ENCODE assay signal across 17 mouse cellular contexts in the genomic region with DNA sequence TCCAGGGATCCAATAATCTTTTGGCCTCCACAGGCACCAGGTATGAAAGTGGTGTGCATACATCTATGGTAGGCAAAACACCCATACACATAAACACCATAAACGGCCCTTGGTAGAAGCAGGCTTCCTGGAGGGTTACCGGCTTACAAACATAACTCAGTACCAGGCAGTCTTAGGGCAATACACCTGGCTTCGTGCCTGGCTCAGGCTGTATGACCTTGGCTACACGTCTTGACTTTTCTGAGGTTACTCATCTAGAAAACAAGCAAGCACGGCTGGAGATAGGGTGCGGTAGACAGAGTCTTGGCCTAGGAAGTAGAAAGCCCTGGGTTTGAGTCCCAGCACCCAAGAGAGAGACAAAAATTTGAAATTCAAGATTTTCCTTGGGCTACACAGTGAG. TPM values are rescaled to one million over a fixed set of nuclear protein-coding genes. Genes with fewer than 3 reads are reported as not detected.
DNase-seq lines count a peak whose midpoint lies in the region; ATAC-seq and TF ChIP-seq lines count a peak whose summit lies in the region.
"Had no signal": no experiment of that assay in that cellular context is flagged by ENCODE, and none has a peak within 500 bp of the region (broad histone marks: within the 10 kb centered on the region; RNA-seq: fewer than 3 reads in every experiment).

No protein-coding gene starts in this region.

- no peak for DNase-seq in forebrain, embryonic 10.5 days (ENCODE audit: extremely low spot score, low spot score)
- DNase-seq in forebrain, embryonic 14.5 days (ENCODE audit: low spot score) = no peak
- no peak for DNase-seq in hindbrain, postnatal 0 days (ENCODE audit: low spot score)
- DNase-seq in hindbrain, embryonic 11.5 days (ENCODE audit: low spot score) = no peak
- no peak for DNase-seq in layer of hippocampus, adult 2 months (ENCODE audit: low spot score in 2 of 2)
- DNase-seq in layer of hippocampus, adult 9-11 months = no peak
- no peak for DNase-seq in stomach, postnatal 0 days (ENCODE audit: low spot score)
- DNase-seq: cerebellum, adult 18-20 months; cerebellum, postnatal 36 days; gastrocnemius, postnatal 10 days; heart, adult 2 months; heart, postnatal 36 days; lung, adult 18-20 months; thymus, postnatal 36 days had no signal

- peaks cover 13% of the 10 kb centered on the region; the same call in 1 of the 2 replicates for H3K27me3 ChIP-seq in forebrain, embryonic 10.5 days (ENCODE audit: poor library complexity, severe bottlenecking)
- H3K27me3 ChIP-seq in forebrain, embryonic 14.5 days (replicated peaks; ENCODE audit: control insufficient read depth, insufficient read depth, low read length) = no peaks in the 10 kb centered on the region
- no peaks in the 10 kb centered on the region for H3K27me3 ChIP-seq in hindbrain, postnatal 0 days (ENCODE audit: insufficient read depth, low read length)
- H3K27me3 ChIP-seq in hindbrain, embryonic 11.5 days (ENCODE audit: control insufficient read depth, insufficient read depth, low read length) = no peaks in the 10 kb centered on the region
- H3K27me3 ChIP-seq in stomach, postnatal 0 days (ENCODE audit: control insufficient read depth, insufficient read depth, low read length) = peaks cover 2% of the 10 kb centered on the region; the same call in 1 of the 2 replicates

- no peak overlapping the region for H3K4me2 ChIP-seq in forebrain, embryonic 14.5 days (ENCODE audit: low read length)
- no peak overlapping the region for H3K4me2 ChIP-seq in hindbrain, postnatal 0 days (ENCODE audit: low read depth, low read length)
- H3K4me2 ChIP-seq in hindbrain, embryonic 11.5 days (replicated peaks; ENCODE audit: low read depth, low read length) = no peak overlapping the region
- no peak overlapping the region for H3K4me2 ChIP-seq in stomach, postnatal 0 days (replicated peaks; ENCODE audit: low read depth)
- H3K4me2 ChIP-seq: liver, embryonic 11.5 days had no signal

- TF ChIP-seq EP300 in stomach, postnatal 0 days (optimal IDR thresholded peaks at IDR 0.05) = no peak

- 92% methylated on average over 6 of the region's 6 CpGs for WGBS in forebrain, embryonic 10.5 days
- WGBS in forebrain, embryonic 14.5 days = 86% methylated on average over 6 of the region's 6 CpGs
- WGBS in hindbrain, postnatal 0 days = 60% methylated on average over 6 of the region's 6 CpGs
- WGBS in hindbrain, embryonic 11.5 days = 83% methylated on average over 6 of the region's 6 CpGs
- WGBS in stomach, postnatal 0 days = 54% methylated on average over 6 of the region's 6 CpGs

- H3K36me3 ChIP-seq in forebrain, embryonic 10.5 days (replicated peaks) = peaks cover 40% of the 10 kb centered on the region
- peaks cover 27% of the 10 kb centered on the region for H3K36me3 ChIP-seq in forebrain, embryonic 14.5 days (ENCODE audit: control insufficient read depth, insufficient read depth, low read length)
- H3K36me3 ChIP-seq in hindbrain, postnatal 0 days (ENCODE audit: insufficient read depth, low read length) = no peaks in the 10 kb centered on the region
- no peaks in the 10 kb centered on the region for H3K36me3 ChIP-seq in hindbrain, embryonic 11.5 days (ENCODE audit: control insufficient read depth, insufficient read depth, low read length)
- H3K36me3 ChIP-seq in stomach, postnatal 0 days (ENCODE audit: control insufficient read depth, insufficient read depth, low read length) = peaks cover 17% of the 10 kb centered on the region

- no peak overlapping the region for H3K9ac ChIP-seq in forebrain, embryonic 14.5 days (ENCODE audit: low read length)
- H3K9ac ChIP-seq in hindbrain, postnatal 0 days (replicated peaks; ENCODE audit: low read length) = no peak overlapping the region; the same call in 1 of the 2 replicates
- no peak overlapping the region for H3K9ac ChIP-seq in hindbrain, embryonic 11.5 days (ENCODE audit: low read depth, low read length)
- no peak overlapping the region for H3K9ac ChIP-seq in stomach, postnatal 0 days (ENCODE audit: low read length)

- peak overlapping the region; percentile 59 for H3K27ac ChIP-seq in forebrain, embryonic 10.5 days
- H3K27ac ChIP-seq in forebrain, embryonic 14.5 days (ENCODE audit: low read depth, low read length) = no peak overlapping the region
- peak overlapping the region; percentile 48; the same call in 1 of the 2 replicates for H3K27ac ChIP-seq in hindbrain, postnatal 0 days
- H3K27ac ChIP-seq in hindbrain, embryonic 11.5 days (ENCODE audit: low read depth, low read length) = no peak overlapping the region
- H3K27ac ChIP-seq in layer of hippocampus, adult 2 months = peak overlapping the region; percentile 86
- H3K27ac ChIP-seq in stomach, postnatal 0 days (replicated peaks) = 0 out of 2 replicates have a peak overlapping the region, but pooled peaks have one; percentile 40
- H3K27ac ChIP-seq: heart, adult 2 months; kidney, postnatal 0 days had no signal

- ATAC-seq in forebrain, embryonic 14.5 days = no peak
- no peak for ATAC-seq in hindbrain, postnatal 0 days
- ATAC-seq in hindbrain, embryonic 11.5 days (ENCODE audit: low FRiP score) = no peak
- ATAC-seq in stomach, postnatal 0 days (ENCODE audit: low FRiP score, low TSS enrichment) = no peak

- no peak overlapping the region for H3K4me3 ChIP-seq in forebrain, embryonic 10.5 days
- H3K4me3 ChIP-seq in forebrain, embryonic 14.5 days (ENCODE audit: low read depth, low read length) = no peak overlapping the region
- H3K4me3 ChIP-seq in hindbrain, postnatal 0 days (ENCODE audit: low read length) = no peak overlapping the region
- H3K4me3 ChIP-seq in hindbrain, embryonic 11.5 days (ENCODE audit: low read depth, low read length) = no peak overlapping the region
- H3K4me3 ChIP-seq in layer of hippocampus, adult 2 months = no peak overlapping the region
- H3K4me3 ChIP-seq in stomach, postnatal 0 days (ENCODE audit: low read depth, low read length) = no peak overlapping the region
- H3K4me3 ChIP-seq: heart, adult 2 months; megakaryocyte, embryonic 14.5 days had no signal

- peaks cover 37% of the 10 kb centered on the region for H3K4me1 ChIP-seq in forebrain, embryonic 10.5 days
- peaks cover 25% of the 10 kb centered on the region for H3K4me1 ChIP-seq in forebrain, embryonic 14.5 days (ENCODE audit: control insufficient read depth, insufficient read depth, low read length)
- peaks cover 16% of the 10 kb centered on the region for H3K4me1 ChIP-seq in hindbrain, postnatal 0 days (ENCODE audit: insufficient read depth, low read length)
- H3K4me1 ChIP-seq in hindbrain, embryonic 11.5 days (replicated peaks; ENCODE audit: control insufficient read depth, insufficient read depth, low read length) = peaks cover 9% of the 10 kb centered on the region; the same call in 1 of the 2 replicates
- H3K4me1 ChIP-seq in stomach, postnatal 0 days (replicated peaks; ENCODE audit: control insufficient read depth, insufficient read depth) = no peaks in the 10 kb centered on the region

- TF ChIP-seq CTCF in hindbrain, postnatal 0 days (IDR thresholded peaks at IDR 0.05; ENCODE audit: low read depth) = no peak
- no peak for TF ChIP-seq CTCF in layer of hippocampus, adult 2 months (conservative IDR thresholded peaks at IDR 0.05)
- TF ChIP-seq CTCF in stomach, postnatal 0 days (IDR thresholded peaks at IDR 0.05; ENCODE audit: low read depth) = no peak

- H3K9me3 ChIP-seq in forebrain, embryonic 10.5 days = no peaks in the 10 kb centered on the region
- no peaks in the 10 kb centered on the region for H3K9me3 ChIP-seq in forebrain, embryonic 14.5 days (replicated peaks; ENCODE audit: control insufficient read depth, low read length)
- no peaks in the 10 kb centered on the region for H3K9me3 ChIP-seq in hindbrain, postnatal 0 days (ENCODE audit: low read length)
- H3K9me3 ChIP-seq in hindbrain, embryonic 11.5 days (ENCODE audit: control insufficient read depth, low read length) = no peaks in the 10 kb centered on the region
- H3K9me3 ChIP-seq in stomach, postnatal 0 days (ENCODE audit: control insufficient read depth, low read length) = no peaks in the 10 kb centered on the region
- H3K9me3 ChIP-seq: megakaryocyte, embryonic 14.5 days had no signal

RNA-seq across cellular contexts. Expression of a gene that starts 8.8 kb away (rescaled TPM):
- polyA plus RNA-seq in forebrain, embryonic 10.5 days (2016; fragmentation: Nextera tagmentation; extraction: Ambion mirVana) = 346 and 355 TPM in 2 replicates
- 396 and 523 TPM in 2 replicates for polyA plus RNA-seq in forebrain, embryonic 14.5 days (2014; fragmentation: Nextera tagmentation; extraction: Ambion mirVana)
- total RNA-seq in hindbrain, postnatal 0 days (2014; rRNA removed) = 442 and 446 TPM in 2 replicates
- 369 and 371 TPM in 2 replicates for polyA plus RNA-seq in hindbrain, postnatal 0 days (2015; fragmentation: Nextera tagmentation; extraction: Ambion mirVana)
- polyA plus RNA-seq in hindbrain, embryonic 11.5 days (2014; fragmentation: Nextera tagmentation; extraction: Ambion mirVana) = 277 and 314 TPM in 2 replicates
- total RNA-seq in layer of hippocampus, adult 2 months (2021) = 100 to 1,000 TPM; 396 to 403 TPM
- polyA plus RNA-seq in stomach, postnatal 0 days (2015; fragmentation: Nextera tagmentation; extraction: Ambion mirVana) = 39.3 and 40.4 TPM in 2 replicates

RNA-seq across cellular contexts. Expression of a gene that starts 16.8 kb away (rescaled TPM):
- 200 and 209 TPM in 2 replicates for polyA plus RNA-seq in forebrain, embryonic 10.5 days (2016; fragmentation: Nextera tagmentation; extraction: Ambion mirVana)
- 124 and 127 TPM in 2 replicates for polyA plus RNA-seq in forebrain, embryonic 14.5 days (2014; fragmentation: Nextera tagmentation; extraction: Ambion mirVana)
- total RNA-seq in hindbrain, postnatal 0 days (2014; rRNA removed) = 43.4 and 49.9 TPM in 2 replicates
- polyA plus RNA-seq in hindbrain, postnatal 0 days (2015; fragmentation: Nextera tagmentation; extraction: Ambion mirVana) = 133 TPM in 2 replicates
- polyA plus RNA-seq in hindbrain, embryonic 11.5 days (2014; fragmentation: Nextera tagmentation; extraction: Ambion mirVana) = 135 and 152 TPM in 2 replicates
- 10 to 100 TPM; 97.4 to 99.9 TPM for total RNA-seq in layer of hippocampus, adult 2 months (2021)
- polyA plus RNA-seq in stomach, postnatal 0 days (2015; fragmentation: Nextera tagmentation; extraction: Ambion mirVana) = 174 and 193 TPM in 2 replicates

RNA-seq across cellular contexts. Expression of a gene that starts 32.4 kb away (rescaled TPM):
- 3.3 and 4.2 TPM in 2 replicates for polyA plus RNA-seq in forebrain, embryonic 10.5 days (2016; fragmentation: Nextera tagmentation; extraction: Ambion mirVana)
- polyA plus RNA-seq in forebrain, embryonic 14.5 days (2014; fragmentation: Nextera tagmentation; extraction: Ambion mirVana) = 1.4 and 2.9 TPM in 2 replicates
- total RNA-seq in hindbrain, postnatal 0 days (2014; rRNA removed) = 4.7 and 5.2 TPM in 2 replicates
- polyA plus RNA-seq in hindbrain, postnatal 0 days (2015; fragmentation: Nextera tagmentation; extraction: Ambion mirVana) = 1.1 and 1.6 TPM in 2 replicates
- 2.2 and 2.8 TPM in 2 replicates for polyA plus RNA-seq in hindbrain, embryonic 11.5 days (2014; fragmentation: Nextera tagmentation; extraction: Ambion mirVana)
- 10 to 100 TPM; 12.2 to 13.7 TPM for total RNA-seq in layer of hippocampus, adult 2 months (2021)
- 1.0 and 1.3 TPM in 2 replicates for polyA plus RNA-seq in stomach, postnatal 0 days (2015; fragmentation: Nextera tagmentation; extraction: Ambion mirVana)

RNA-seq across cellular contexts. Expression of a gene that starts 32.6 kb away (rescaled TPM):
- polyA plus RNA-seq in forebrain, embryonic 10.5 days (2016; fragmentation: Nextera tagmentation; extraction: Ambion mirVana) = 0.75 and 0.88 TPM in 2 replicates
- polyA plus RNA-seq in forebrain, embryonic 14.5 days (2014; fragmentation: Nextera tagmentation; extraction: Ambion mirVana) = 6.7 and 7.4 TPM in 2 replicates
- 106 and 119 TPM in 2 replicates for total RNA-seq in hindbrain, postnatal 0 days (2014; rRNA removed)
- polyA plus RNA-seq in hindbrain, postnatal 0 days (2015; fragmentation: Nextera tagmentation; extraction: Ambion mirVana) = 4.6 and 4.9 TPM in 2 replicates
- 2.4 and 2.5 TPM in 2 replicates for polyA plus RNA-seq in hindbrain, embryonic 11.5 days (2014; fragmentation: Nextera tagmentation; extraction: Ambion mirVana)
- 10 to 100 TPM; 83.0 to 84.5 TPM for total RNA-seq in layer of hippocampus, adult 2 months (2021)
- 0.13 and 0.28 TPM in 2 replicates for polyA plus RNA-seq in stomach, postnatal 0 days (2015; fragmentation: Nextera tagmentation; extraction: Ambion mirVana)

RNA-seq across cellular contexts. Expression of a gene that starts 39.8 kb away (rescaled TPM):
- 96.5 and 98.2 TPM in 2 replicates for polyA plus RNA-seq in forebrain, embryonic 10.5 days (2016; fragmentation: Nextera tagmentation; extraction: Ambion mirVana)
- 72.0 and 75.7 TPM in 2 replicates for polyA plus RNA-seq in forebrain, embryonic 14.5 days (2014; fragmentation: Nextera tagmentation; extraction: Ambion mirVana)
- total RNA-seq in hindbrain, postnatal 0 days (2014; rRNA removed) = 48.6 and 53.4 TPM in 2 replicates
- 44.4 and 47.2 TPM in 2 replicates for polyA plus RNA-seq in hindbrain, postnatal 0 days (2015; fragmentation: Nextera tagmentation; extraction: Ambion mirVana)
- polyA plus RNA-seq in hindbrain, embryonic 11.5 days (2014; fragmentation: Nextera tagmentation; extraction: Ambion mirVana) = 67.6 and 75.0 TPM in 2 replicates
- 10 to 100 TPM; 56.2 to 60.6 TPM for total RNA-seq in layer of hippocampus, adult 2 months (2021)
- 24.2 and 25.6 TPM in 2 replicates for polyA plus RNA-seq in stomach, postnatal 0 days (2015; fragmentation: Nextera tagmentation; extraction: Ambion mirVana)

Comparison
In these comparisons a context has a peak if more than half of its experiments do, and no peak if none do; other contexts are left out.
1. H3K27ac ChIP-seq: peak in forebrain, embryonic 10.5 days (single experiment), hindbrain, postnatal 0 days (single experiment), layer of hippocampus, adult 2 months (single experiment) and stomach, postnatal 0 days (single experiment); none in forebrain, embryonic 14.5 days (single experiment) and hindbrain, embryonic 11.5 days (single experiment).